Mouse (Mus musculus) MEL (cell line): Measurements from ENCODE around the gene Hes6.

Experiments
- CTCF ChIP-seq, 3 experiments: IDR thresholded peaks in 2 of 3; conservative IDR thresholded peaks in 1 of 3; 2 replicates each; pipeline ENCODE4 v1.5.1; 2011 to 2012; ENCODE audit warnings: low read length in 3 of 3, low read depth in 2 of 3, mild to moderate bottlenecking in 2 of 3, improper control_type of control experiment in 1 of 3, inconsistent platforms in 1 of 3, mixed read lengths in 1 of 3, moderate library complexity in 1 of 3; ENCODE audit not compliant: control insufficient read depth in 1 of 3, insufficient read depth in 1 of 3, poor library complexity in 1 of 3, severe bottlenecking in 1 of 3
- E2F4 ChIP-seq: IDR thresholded peaks from 2 replicates; pipeline ENCODE4 v1.6.1; 2011; ENCODE audit warnings: low read depth, low read length, improper control_type of control experiment, borderline replicate concordance
- EP300 ChIP-seq, 2 experiments: IDR thresholded peaks; 2 replicates each; pipeline ENCODE4 v1.6.1; 2011; ENCODE audit warnings: improper control_type of control experiment in 2 of 2, low read length in 2 of 2, low read depth in 1 of 2, mild to moderate bottlenecking in 1 of 2
- MAFK ChIP-seq: IDR thresholded peaks from 2 replicates; pipeline ENCODE4 v1.6.1; 2011; ENCODE audit warnings: low read depth, mild to moderate bottlenecking, low read length, improper control_type of control experiment, borderline replicate concordance

- no peak for TF ChIP-seq E2F4
- TF ChIP-seq CTCF (IDR thresholded peaks at IDR 0.05 in 2 of 3, conservative IDR thresholded peaks at IDR 0.05 in 1 of 3; ENCODE audit: control insufficient read depth in 1 of 3, insufficient read depth in 1 of 3, low read depth in 2 of 3, low read length in 3 of 3, poor library complexity in 1 of 3, severe bottlenecking in 1 of 3): no peak
- no peak for TF ChIP-seq EP300 (IDR thresholded peaks at IDR 0.05; ENCODE audit: low read depth in 1 of 2, low read length in 2 of 2)
- TF ChIP-seq MAFK: no peak
Observed at GRCm38 (mm10) chr1:91444841-91445830, 31.3 kb upstream of the Hes6 start.
